Mouse (Mus musculus): Measurements from ENCODE around the gene Gm4450.

Gene Gm4450

GRCm38 (mm10) chr3:98435030-98435429 lies 21.9 kb downstream of the Gm4450 start:
- Histone ChIP-seq H3K9me3 (ENCODE audit: low read length) (peaks cover 9% of the 10 kb centered on the region), H3K4me1 (replicated peaks; ENCODE audit: low read depth, low read length) (no peaks in the 10 kb centered on the region), H3K36me3 (ENCODE audit: insufficient read depth, low read length) (no peaks in the 10 kb centered on the region), H3K27me3 (ENCODE audit: insufficient read depth, low read length) (peaks cover 9% of the 10 kb centered on the region), H3K4me3 (replicated peaks; ENCODE audit: low read length) (no peak overlapping the region)
- TF ChIP-seq CTCF (conservative IDR thresholded peaks at IDR 0.05; ENCODE audit: low read length): no peak
- TF ChIP-seq NANOG (IDR thresholded peaks at IDR 0.05; ENCODE audit: borderline replicate concordance, low read length): no peak
- TF ChIP-seq POU5F1 (IDR thresholded peaks at IDR 0.05; ENCODE audit: borderline replicate concordance, low read length): no peak

- TF ChIP-seq NANOG (IDR thresholded peaks at IDR 0.05; ENCODE audit: borderline replicate concordance, low read length): no peak
- no peak for TF ChIP-seq CTCF (conservative IDR thresholded peaks at IDR 0.05; ENCODE audit: low read length)
- TF ChIP-seq POU5F1 (IDR thresholded peaks at IDR 0.05; ENCODE audit: borderline replicate concordance, low read length): no peak
- H3K9me3 ChIP-seq (ENCODE audit: low read length): peaks cover 9% of the 10 kb centered on the region
- H3K36me3 ChIP-seq (ENCODE audit: insufficient read depth, low read length): no peaks in the 10 kb centered on the region
- H3K4me1 ChIP-seq (replicated peaks; ENCODE audit: low read depth, low read length): 0 out of 2 replicates have a peak, but pooled peaks cover under 1% of the 10 kb centered on the region
- no peak overlapping the region for H3K4me3 ChIP-seq (replicated peaks; ENCODE audit: low read length)
- H3K27me3 ChIP-seq (ENCODE audit: insufficient read depth, low read length): peaks cover 17% of the 10 kb centered on the region
Observed at GRCm38 (mm10) chr3:98434088-98434816, 22.7 kb downstream of the Gm4450 start.

- no peaks in the 10 kb centered on the region for H3K36me3 ChIP-seq (ENCODE audit: insufficient read depth, low read length)
- H3K4me1 ChIP-seq (replicated peaks; ENCODE audit: low read depth, low read length): peaks cover 18% of the 10 kb centered on the region
- H3K27me3 ChIP-seq (ENCODE audit: insufficient read depth, low read length): peaks cover 59% of the 10 kb centered on the region
- H3K4me3 ChIP-seq (replicated peaks; ENCODE audit: low read length): no peak overlapping the region
- TF ChIP-seq CTCF (conservative IDR thresholded peaks at IDR 0.05; ENCODE audit: low read length): no peak
- TF ChIP-seq NANOG (IDR thresholded peaks at IDR 0.05; ENCODE audit: borderline replicate concordance, low read length): no peak
- no peak for TF ChIP-seq POU5F1 (IDR thresholded peaks at IDR 0.05; ENCODE audit: borderline replicate concordance, low read length)
- H3K9me3 ChIP-seq (ENCODE audit: low read length): no peaks in the 10 kb centered on the region
Observed at GRCm38 (mm10) chr3:98428928-98429525, 27.9 kb downstream of the Gm4450 start.

DNA sequence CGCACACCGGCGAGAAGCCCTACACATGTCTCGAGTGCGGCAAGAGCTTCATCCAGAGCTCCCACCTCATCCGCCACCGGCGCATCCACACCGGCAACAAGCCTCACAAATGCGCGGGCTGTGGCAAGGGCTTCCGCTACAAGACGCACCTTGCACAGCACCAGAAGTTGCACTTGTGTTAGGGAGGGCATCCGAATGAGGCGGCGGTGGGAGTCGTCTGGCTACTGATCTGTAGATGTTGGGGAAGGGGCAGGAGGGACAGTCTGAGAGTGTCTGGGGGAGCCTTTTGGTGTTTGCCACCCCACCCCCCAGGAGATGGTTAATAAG lies 28.5 kb downstream of the Gm4450 start:
- peaks cover 61% of the 10 kb centered on the region for H3K27me3 ChIP-seq (ENCODE audit: insufficient read depth, low read length)
- TF ChIP-seq NANOG (IDR thresholded peaks at IDR 0.05; ENCODE audit: borderline replicate concordance, low read length) (no peak), POU5F1 (IDR thresholded peaks at IDR 0.05; ENCODE audit: borderline replicate concordance, low read length) (no peak), CTCF (conservative IDR thresholded peaks at IDR 0.05; ENCODE audit: low read length) (no peak)
- no peaks in the 10 kb centered on the region for H3K36me3 ChIP-seq (ENCODE audit: insufficient read depth, low read length)
- H3K4me1 ChIP-seq (replicated peaks; ENCODE audit: low read depth, low read length): peaks cover 18% of the 10 kb centered on the region
- H3K9me3 ChIP-seq (ENCODE audit: low read length): no peaks in the 10 kb centered on the region
- peak overlapping the region; percentile 83 for H3K4me3 ChIP-seq (replicated peaks; ENCODE audit: low read length)

DNA sequence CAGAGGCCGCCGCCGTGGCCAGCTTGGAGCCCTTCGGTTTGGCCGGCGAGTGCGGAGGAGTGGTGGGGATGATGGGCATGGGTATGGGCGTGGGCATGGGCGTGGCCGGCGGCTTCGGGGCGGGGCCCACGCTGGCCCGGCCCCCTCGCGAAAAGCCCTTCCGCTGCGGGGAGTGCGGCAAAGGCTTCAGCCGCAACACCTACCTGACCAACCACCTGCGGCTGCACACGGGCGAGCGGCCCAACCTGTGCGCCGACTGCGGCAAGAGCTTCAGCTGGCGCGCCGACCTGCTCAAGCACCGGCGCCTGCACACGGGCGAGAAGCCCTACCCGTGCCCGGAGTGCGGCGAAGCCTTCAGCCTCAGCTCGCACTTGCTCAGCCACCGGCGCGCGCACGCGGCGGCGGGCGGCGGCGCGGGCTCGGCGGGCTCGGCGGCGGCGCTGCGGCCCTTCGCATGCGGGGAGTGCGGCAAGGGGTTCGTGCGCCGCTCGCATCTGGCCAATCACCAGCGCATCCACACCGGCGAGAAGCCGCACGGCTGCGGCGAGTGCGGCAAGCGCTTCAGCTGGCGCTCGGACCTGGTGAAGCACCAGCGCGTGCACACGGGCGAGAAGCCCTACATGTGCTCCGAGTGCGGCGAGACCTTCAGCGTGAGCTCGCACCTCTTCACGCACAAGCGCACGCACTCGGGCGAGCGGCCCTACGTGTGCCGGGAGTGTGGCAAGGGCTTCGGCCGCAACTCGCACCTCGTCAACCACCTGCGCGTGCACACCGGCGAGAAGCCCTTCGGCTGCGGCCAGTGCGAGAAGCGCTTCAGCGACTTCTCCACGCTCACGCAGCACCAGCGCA lies 29.1 kb downstream of the Gm4450 start:
- H3K36me3 ChIP-seq (ENCODE audit: insufficient read depth, low read length): no peaks in the 10 kb centered on the region

DNA sequence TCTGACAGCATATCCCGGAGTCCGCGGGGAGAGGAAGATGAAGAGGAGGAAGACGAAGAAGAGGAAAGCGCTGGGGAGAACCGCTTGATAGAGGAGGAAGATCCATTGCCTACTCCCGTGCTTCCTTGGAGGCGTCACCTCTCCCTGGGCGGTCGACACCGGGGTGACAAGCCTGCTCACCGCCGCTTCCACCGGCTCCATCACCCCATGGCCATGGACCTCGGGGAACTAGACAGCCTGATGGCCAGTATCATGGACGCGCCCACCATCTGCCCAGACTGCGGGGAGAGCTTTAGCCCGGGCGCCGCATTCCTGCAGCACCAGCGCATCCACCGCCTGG lies 29.7 kb downstream of the Gm4450 start:
- no peaks in the 10 kb centered on the region for H3K9me3 ChIP-seq (ENCODE audit: low read length)
- TF ChIP-seq NANOG (IDR thresholded peaks at IDR 0.05; ENCODE audit: borderline replicate concordance, low read length) (no peak), CTCF (conservative IDR thresholded peaks at IDR 0.05; ENCODE audit: low read length) (no peak), POU5F1 (IDR thresholded peaks at IDR 0.05; ENCODE audit: borderline replicate concordance, low read length) (no peak)
- peaks cover 21% of the 10 kb centered on the region for H3K4me1 ChIP-seq (replicated peaks; ENCODE audit: low read depth, low read length)
- no peaks in the 10 kb centered on the region for H3K36me3 ChIP-seq (ENCODE audit: insufficient read depth, low read length)
- H3K4me3 ChIP-seq (replicated peaks; ENCODE audit: low read length): peak overlapping the region; percentile 83
- peaks cover 62% of the 10 kb centered on the region for H3K27me3 ChIP-seq (ENCODE audit: insufficient read depth, low read length)

More for the DNA sequence above, 29.1 kb downstream of the Gm4450 start:
- no peak for TF ChIP-seq CTCF (conservative IDR thresholded peaks at IDR 0.05; ENCODE audit: low read length)
- no peak for TF ChIP-seq POU5F1 (IDR thresholded peaks at IDR 0.05; ENCODE audit: borderline replicate concordance, low read length)
- TF ChIP-seq NANOG (IDR thresholded peaks at IDR 0.05; ENCODE audit: borderline replicate concordance, low read length): no peak
- H3K9me3 ChIP-seq (ENCODE audit: low read length): no peaks in the 10 kb centered on the region
- H3K4me1 ChIP-seq (replicated peaks; ENCODE audit: low read depth, low read length): peaks cover 18% of the 10 kb centered on the region
- peaks cover 62% of the 10 kb centered on the region for H3K27me3 ChIP-seq (ENCODE audit: insufficient read depth, low read length)
- H3K4me3 ChIP-seq (replicated peaks; ENCODE audit: low read length): peak overlapping the region; percentile 83

DNA sequence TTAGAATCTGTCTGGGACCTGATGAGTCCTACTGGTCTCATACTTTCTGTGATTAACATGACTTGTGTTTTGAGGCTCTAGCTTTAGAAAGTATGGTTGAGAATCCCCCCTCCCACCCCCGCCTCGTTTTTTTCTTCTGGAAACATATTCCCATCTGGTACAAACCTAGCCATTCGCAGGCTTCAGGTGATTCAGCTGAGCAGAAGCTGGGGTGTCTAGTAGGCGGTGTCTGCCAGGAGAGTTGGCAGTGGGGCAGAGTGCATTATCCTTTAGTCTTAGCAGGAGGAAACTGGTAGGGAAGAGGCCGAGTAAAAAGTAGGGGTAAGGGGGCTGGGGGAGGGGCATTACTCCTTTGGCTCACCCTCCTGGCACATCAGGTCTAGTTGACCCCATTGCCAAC lies 30.2 kb downstream of the Gm4450 start:
- H3K4me3 ChIP-seq (replicated peaks; ENCODE audit: low read length): peak overlapping the region; percentile 83
- no peaks in the 10 kb centered on the region for H3K9me3 ChIP-seq (ENCODE audit: low read length)
- no peaks in the 10 kb centered on the region for H3K36me3 ChIP-seq (ENCODE audit: insufficient read depth, low read length)
- H3K27me3 ChIP-seq (ENCODE audit: insufficient read depth, low read length): peaks cover 62% of the 10 kb centered on the region
- peaks cover 21% of the 10 kb centered on the region for H3K4me1 ChIP-seq (replicated peaks; ENCODE audit: low read depth, low read length)
- no peak for TF ChIP-seq CTCF (conservative IDR thresholded peaks at IDR 0.05; ENCODE audit: low read length)
- TF ChIP-seq POU5F1 (IDR thresholded peaks at IDR 0.05; ENCODE audit: borderline replicate concordance, low read length): no peak
- TF ChIP-seq NANOG (IDR thresholded peaks at IDR 0.05; ENCODE audit: borderline replicate concordance, low read length): no peak

GRCm38 (mm10) chr3:98422926-98423325 lies 34.0 kb downstream of the Gm4450 start:
- Histone ChIP-seq H3K4me3 (replicated peaks; ENCODE audit: low read length) (no peak overlapping the region), H3K4me1 (replicated peaks; ENCODE audit: low read depth, low read length) (peaks cover 10% of the 10 kb centered on the region), H3K9me3 (ENCODE audit: low read length) (no peaks in the 10 kb centered on the region), H3K36me3 (ENCODE audit: insufficient read depth, low read length) (no peaks in the 10 kb centered on the region), H3K27me3 (ENCODE audit: insufficient read depth, low read length) (peaks cover 32% of the 10 kb centered on the region)
- no peak for TF ChIP-seq CTCF (conservative IDR thresholded peaks at IDR 0.05; ENCODE audit: low read length)
- TF ChIP-seq POU5F1 (IDR thresholded peaks at IDR 0.05; ENCODE audit: borderline replicate concordance, low read length): no peak
- no peak for TF ChIP-seq NANOG (IDR thresholded peaks at IDR 0.05; ENCODE audit: borderline replicate concordance, low read length)

Data from E14TG2a.4 (cell line).